9 mouse cellular contexts compared by ENCODE assay signal in genomic region chr5:126651367-126651766, GRCm38 (mm10).
DNase-seq lines count a peak whose midpoint lies in the region; ATAC-seq lines count a peak whose summit lies in the region.
"Had no signal": no experiment of that assay in that cellular context is flagged by ENCODE, and none has a peak within 500 bp of the region (broad histone marks: within the 10 kb centered on the region; RNA-seq: fewer than 3 reads in every experiment).

No protein-coding gene starts in this region.

- H3K36me3 ChIP-seq in hindbrain, embryonic 11.5 days (ENCODE audit: control insufficient read depth, insufficient read depth, low read length): no peaks in the 10 kb centered on the region
- H3K36me3 ChIP-seq in hindbrain, embryonic 13.5 days: no peaks in the 10 kb centered on the region
- no peaks in the 10 kb centered on the region for H3K36me3 ChIP-seq in embryonic facial prominence, embryonic 11.5 days (replicated peaks; ENCODE audit: control insufficient read depth, insufficient read depth, low read depth, low read length)

- H3K27ac ChIP-seq in hindbrain, embryonic 11.5 days (ENCODE audit: low read depth, low read length): no peak overlapping the region
- no peak overlapping the region for H3K27ac ChIP-seq in hindbrain, embryonic 13.5 days
- H3K27ac ChIP-seq in embryonic facial prominence, embryonic 11.5 days (replicated peaks; ENCODE audit: low read depth, low read length): no peak overlapping the region

- no peak overlapping the region for H3K4me2 ChIP-seq in hindbrain, embryonic 11.5 days (replicated peaks; ENCODE audit: low read depth, low read length)
- no peak overlapping the region for H3K4me2 ChIP-seq in hindbrain, embryonic 13.5 days
- H3K4me2 ChIP-seq in embryonic facial prominence, embryonic 11.5 days (ENCODE audit: low read depth, low read length): no peak overlapping the region

- ATAC-seq in hindbrain, embryonic 11.5 days (ENCODE audit: low FRiP score): no peak
- ATAC-seq in hindbrain, embryonic 13.5 days (ENCODE audit: low FRiP score): no peak
- no peak for ATAC-seq in embryonic facial prominence, embryonic 11.5 days (replicated peaks; ENCODE audit: insufficient number of reproducible peaks, low FRiP score, low TSS enrichment, low read depth)
- ATAC-seq: Patski had no signal

- H3K4me1 ChIP-seq in hindbrain, embryonic 11.5 days (replicated peaks; ENCODE audit: control insufficient read depth, insufficient read depth, low read length): no peaks in the 10 kb centered on the region
- H3K4me1 ChIP-seq in hindbrain, embryonic 13.5 days (replicated peaks): no peaks in the 10 kb centered on the region
- no peaks in the 10 kb centered on the region for H3K4me1 ChIP-seq in embryonic facial prominence, embryonic 11.5 days (ENCODE audit: control insufficient read depth, insufficient read depth, low read length)

- no peak overlapping the region for H3K4me3 ChIP-seq in hindbrain, embryonic 11.5 days (ENCODE audit: low read depth, low read length)
- H3K4me3 ChIP-seq in hindbrain, embryonic 13.5 days: no peak overlapping the region
- no peak overlapping the region for H3K4me3 ChIP-seq in embryonic facial prominence, embryonic 11.5 days (ENCODE audit: low read depth, low read length)

- no peak overlapping the region for H3K9ac ChIP-seq in hindbrain, embryonic 11.5 days (ENCODE audit: low read depth, low read length)
- no peak overlapping the region for H3K9ac ChIP-seq in hindbrain, embryonic 13.5 days
- H3K9ac ChIP-seq in embryonic facial prominence, embryonic 11.5 days (replicated peaks; ENCODE audit: low read length): no peak overlapping the region

- 22% methylated on average over 3 of the region's 3 CpGs for whole genome bisulfite sequencing in hindbrain, embryonic 11.5 days
- 17% methylated on average over 3 of the region's 3 CpGs for WGBS in hindbrain, embryonic 13.5 days
- 18% methylated on average over 3 of the region's 3 CpGs for WGBS in embryonic facial prominence, embryonic 11.5 days

- DNase-seq in hindbrain, embryonic 11.5 days (ENCODE audit: low spot score): peak; percentile 55
- peak; percentile 70 for DNase-seq in R1 (ENCODE audit: low read depth, low spot score)
- peak; percentile 89 for DNase-seq in embryonic facial prominence, embryonic 11.5 days (ENCODE audit: low spot score)
- peak; percentile 18 to 26 for DNase-seq in lung, postnatal 4 days
- no peak for DNase-seq in spleen, adult 18-20 months
- DNase-seq in layer of hippocampus, adult 9-11 months: no peak
- DNase-seq in cerebellum, postnatal 4 days (ENCODE audit: low spot score in 2 of 2): no peak

- no peaks in the 10 kb centered on the region for H3K9me3 ChIP-seq in hindbrain, embryonic 11.5 days (ENCODE audit: control insufficient read depth, low read length)
- no peaks in the 10 kb centered on the region for H3K9me3 ChIP-seq in hindbrain, embryonic 13.5 days
- H3K9me3 ChIP-seq in embryonic facial prominence, embryonic 11.5 days (replicated peaks; ENCODE audit: control insufficient read depth, low read length): no peaks in the 10 kb centered on the region

- no peaks in the 10 kb centered on the region for H3K27me3 ChIP-seq in hindbrain, embryonic 11.5 days (ENCODE audit: control insufficient read depth, insufficient read depth, low read length)
- H3K27me3 ChIP-seq in hindbrain, embryonic 13.5 days: no peaks in the 10 kb centered on the region
- no peaks in the 10 kb centered on the region for H3K27me3 ChIP-seq in embryonic facial prominence, embryonic 11.5 days (ENCODE audit: control insufficient read depth, insufficient read depth, low read length)
- H3K27me3 ChIP-seq: Patski had no signal

Comparison
In these comparisons a context has a peak if more than half of its experiments do, and no peak if none do; other contexts are left out.
1. DNase-seq: peak in hindbrain, embryonic 11.5 days (single experiment), R1 (single experiment), embryonic facial prominence, embryonic 11.5 days (single experiment) and lung, postnatal 4 days (2 of 2); none in spleen, adult 18-20 months (0 of 2), layer of hippocampus, adult 9-11 months (single experiment) and cerebellum, postnatal 4 days (0 of 2).